Mouse (Mus musculus): Measurements from ENCODE around the gene Plce1. TPM values are rescaled to one million over a fixed set of nuclear protein-coding genes. Genes with fewer than 3 reads are reported as not detected.

The Plce1 gene
- total RNA-seq, 2 experiments from 2014 or later = 5.1 to 8.5 TPM

- Histone ChIP-seq H3K27ac (no peak overlapping the region), H3K4me3 (no peak overlapping the region)
- no peak for TF ChIP-seq CTCF (IDR thresholded peaks at IDR 0.05)
- no peak for DNase-seq
- intact Hi-C loops (cut with DNase I) = no loop called here
These were observed 247.9 kb downstream of the Plce1 start for GRCm38 (mm10) chr19:38728842-38729241.

GRCm38 (mm10) chr19:38729264-38729663 is 248.4 kb downstream of the Plce1 start:
- no peak for TF ChIP-seq CTCF (IDR thresholded peaks at IDR 0.05)
- intact Hi-C loops (cut with DNase I) = no loop called here
- no peak for DNase-seq
- Histone ChIP-seq H3K4me3 (no peak overlapping the region), H3K27ac (no peak overlapping the region)

- Histone ChIP-seq H3K27ac (no peak overlapping the region), H3K4me3 (no peak overlapping the region)
- TF ChIP-seq CTCF (IDR thresholded peaks at IDR 0.05) = no peak
- no peak for DNase-seq
- intact Hi-C loops (cut with DNase I) = no loop called here
These were observed 263.6 kb downstream of the Plce1 start for GRCm38 (mm10) chr19:38744546-38744945.

GRCm38 (mm10) chr19:38745810-38746491 is 265.0 kb downstream of the Plce1 start:
- intact Hi-C loops (cut with DNase I) = no loop called here
- no peak for TF ChIP-seq CTCF (IDR thresholded peaks at IDR 0.05)
- H3K4me3 ChIP-seq = no peak overlapping the region
- H3K27ac ChIP-seq = no peak overlapping the region
- DNase-seq = no peak

- no peak for TF ChIP-seq CTCF (IDR thresholded peaks at IDR 0.05)
- no peak overlapping the region for H3K4me3 ChIP-seq
- intact Hi-C loops (cut with DNase I) = no loop called here
- no peak for DNase-seq
- no peak overlapping the region for H3K27ac ChIP-seq
These were observed 265.6 kb downstream of the Plce1 start for GRCm38 (mm10) chr19:38746492-38747014.

GRCm38 (mm10) chr19:38750192-38750591 is 269.3 kb downstream of the Plce1 start:
- TF ChIP-seq CTCF (IDR thresholded peaks at IDR 0.05) = peak; percentile 22
- no peak for DNase-seq
- Histone ChIP-seq H3K4me3 (no peak overlapping the region), H3K27ac (no peak overlapping the region)
- intact Hi-C loops (cut with DNase I) = no loop called here

GRCm38 (mm10) chr19:38757161-38757560 is 276.3 kb downstream of the Plce1 start:
- DNase-seq = no peak
- intact Hi-C loops (cut with DNase I) = no loop called here
- TF ChIP-seq CTCF (IDR thresholded peaks at IDR 0.05) = no peak
- Histone ChIP-seq H3K27ac (no peak overlapping the region), H3K4me3 (no peak overlapping the region)

- no peak for TF ChIP-seq CTCF (IDR thresholded peaks at IDR 0.05)
- Histone ChIP-seq H3K27ac (peak overlapping the region; percentile 28; the same call in 1 of the 2 replicates), H3K4me3 (no peak overlapping the region)
- intact Hi-C loops (cut with DNase I) = no loop called here
- DNase-seq = no peak
These were observed 277.1 kb downstream of the Plce1 start for GRCm38 (mm10) chr19:38758056-38758455.

- H3K27ac ChIP-seq = peak overlapping the region; percentile 25; the same call in 1 of the 2 replicates
- no peak overlapping the region for H3K4me3 ChIP-seq
- no peak for TF ChIP-seq CTCF (IDR thresholded peaks at IDR 0.05)
- intact Hi-C loops (cut with DNase I) = no loop called here
- DNase-seq = peak; percentile 24
These were observed 278.0 kb downstream of the Plce1 start for GRCm38 (mm10) chr19:38758685-38759472.

- no peak for TF ChIP-seq CTCF (IDR thresholded peaks at IDR 0.05)
- intact Hi-C loops (cut with DNase I) = no loop called here
- DNase-seq = no peak
- H3K4me3 ChIP-seq = no peak overlapping the region
- H3K27ac ChIP-seq = no peak overlapping the region
These were observed 279.5 kb downstream of the Plce1 start for GRCm38 (mm10) chr19:38760441-38760840.

- intact Hi-C loops (cut with DNase I) = no loop called here
- TF ChIP-seq CTCF (IDR thresholded peaks at IDR 0.05) = no peak
- no peak for DNase-seq
These were observed 285.4 kb downstream of the Plce1 start for GRCm38 (mm10) chr19:38766306-38766705.

GRCm38 (mm10) chr19:38775548-38775947 is 294.6 kb downstream of the Plce1 start:
- DNase-seq = peak; percentile 50
- intact Hi-C loops (cut with DNase I) = loop anchor here (2.0 to 5.0 kb wide), 2 partner anchors 213 to 351 kb away; no protein-coding TSS in a partner anchor
- peak; percentile 76 for TF ChIP-seq CTCF (IDR thresholded peaks at IDR 0.05)
- Histone ChIP-seq H3K27ac (no peak overlapping the region), H3K4me3 (no peak overlapping the region)

More at GRCm38 (mm10) chr19:38766306-38766705, 285.4 kb downstream of the Plce1 start:
- H3K27ac ChIP-seq = no peak overlapping the region
- no peak overlapping the region for H3K4me3 ChIP-seq

GRCm38 (mm10) chr19:38778805-38779204 is 297.9 kb downstream of the Plce1 start:
- intact Hi-C loops (cut with DNase I) = loop anchor here (5.0 kb wide), 1 partner anchor 217 kb away; no protein-coding TSS in a partner anchor
- no peak overlapping the region for H3K27ac ChIP-seq
- DNase-seq = peak; percentile 22
- H3K4me3 ChIP-seq = no peak overlapping the region
- TF ChIP-seq CTCF (IDR thresholded peaks at IDR 0.05) = no peak

Data from gastrocnemius, adult 2 months (tissue).